Comparison of ENCODE assay signal across 8 mouse cellular contexts in the genomic region with DNA sequence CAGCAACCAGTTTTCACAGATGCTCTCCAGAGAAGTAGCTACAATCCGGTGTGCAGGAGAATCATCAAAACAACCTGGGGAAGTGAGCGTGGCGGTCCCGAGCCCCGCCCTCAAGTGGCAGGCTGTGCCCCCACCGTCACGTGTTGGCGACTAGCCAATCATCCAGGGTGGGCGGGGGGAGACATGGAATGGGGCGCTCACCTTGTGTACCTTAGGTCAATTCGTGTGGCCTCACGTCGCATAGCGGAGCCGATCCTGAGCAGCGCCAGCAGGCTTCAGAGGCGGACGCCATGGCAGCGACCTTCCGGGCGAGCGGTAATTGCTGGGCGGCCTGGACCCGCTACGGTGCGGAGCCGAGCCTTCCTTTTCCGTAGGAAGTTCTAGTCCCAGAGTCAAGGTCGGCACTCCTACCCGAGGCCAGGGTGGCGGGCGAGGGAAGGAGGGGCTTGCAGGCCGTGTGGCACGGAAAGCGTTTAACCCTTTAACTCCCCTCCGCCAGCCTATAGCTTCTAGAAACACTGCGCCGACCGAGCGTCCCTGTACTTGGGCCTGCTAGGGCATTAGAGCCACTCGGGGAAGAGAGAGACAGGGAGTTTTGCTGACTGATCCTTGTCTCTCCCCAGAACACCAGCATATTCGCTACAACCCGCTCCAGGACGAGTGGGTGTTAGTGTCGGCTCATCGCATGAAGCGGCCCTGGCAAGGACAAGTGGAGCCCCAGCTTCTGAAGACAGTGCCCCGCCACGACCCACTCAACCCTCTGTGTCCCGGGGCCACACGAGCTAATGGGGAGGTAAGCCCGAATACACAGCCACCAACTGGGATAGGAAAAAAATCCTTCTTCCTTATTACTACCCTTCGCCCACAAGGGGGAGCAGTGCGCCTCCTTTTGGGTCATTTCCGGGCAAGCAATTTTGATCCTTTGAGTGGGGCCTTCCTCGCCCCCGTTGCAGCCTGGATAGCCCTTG. TPM values are rescaled to one million over a fixed set of nuclear protein-coding genes. Genes with fewer than 3 reads are reported as not detected.
DNase-seq lines count a peak whose midpoint lies in the region; ATAC-seq lines count a peak whose summit lies in the region.

A gene (minus strand): TSS at position 820 of the 968 bp plus-strand sequence.

- H3K27ac ChIP-seq in forebrain, embryonic 11.5 days (ENCODE audit: low read depth, low read length) = peak within 1 kb of the TSS; percentile 27; the same call in 1 of the 2 replicates
- peak within 1 kb of the TSS; percentile 95 for H3K27ac ChIP-seq in heart, embryonic 15.5 days
- peak within 1 kb of the TSS; percentile 88 for H3K27ac ChIP-seq in liver, embryonic 13.5 days
- peak within 1 kb of the TSS; percentile 80 for H3K27ac ChIP-seq in stomach, embryonic 14.5 days (ENCODE audit: low read length)

- H3K4me1 ChIP-seq in forebrain, embryonic 11.5 days (replicated peaks; ENCODE audit: control insufficient read depth, insufficient read depth, low read length) = peaks cover 3% of the 10 kb centered on the region; the same call in 1 of the 2 replicates
- H3K4me1 ChIP-seq in heart, embryonic 15.5 days (replicated peaks) = peaks cover 36% of the 10 kb centered on the region
- peaks cover 34% of the 10 kb centered on the region for H3K4me1 ChIP-seq in liver, embryonic 13.5 days (replicated peaks)
- peaks cover 18% of the 10 kb centered on the region; the same call in 1 of the 2 replicates for H3K4me1 ChIP-seq in stomach, embryonic 14.5 days (ENCODE audit: control insufficient read depth, insufficient read depth, low read length)

- H3K9me3 ChIP-seq in forebrain, embryonic 11.5 days (ENCODE audit: control insufficient read depth, low read length) = no peaks in the 10 kb centered on the region
- H3K9me3 ChIP-seq in heart, embryonic 15.5 days (replicated peaks) = no peaks in the 10 kb centered on the region
- H3K9me3 ChIP-seq in liver, embryonic 13.5 days (replicated peaks) = no peaks in the 10 kb centered on the region
- no peaks in the 10 kb centered on the region for H3K9me3 ChIP-seq in stomach, embryonic 14.5 days (ENCODE audit: control insufficient read depth, low read depth, low read length)

- H3K4me2 ChIP-seq in forebrain, embryonic 11.5 days (ENCODE audit: low read depth, low read length, severe bottlenecking) = peak within 1 kb of the TSS; percentile 95
- H3K4me2 ChIP-seq in heart, embryonic 15.5 days = peak within 1 kb of the TSS; percentile 82
- peak within 1 kb of the TSS; percentile 92 for H3K4me2 ChIP-seq in liver, embryonic 13.5 days
- H3K4me2 ChIP-seq in stomach, embryonic 14.5 days (replicated peaks; ENCODE audit: low read depth, low read length) = peak within 1 kb of the TSS; percentile 68

- H3K4me3 ChIP-seq in forebrain, embryonic 11.5 days (ENCODE audit: low read depth, low read length) = peak within 1 kb of the TSS; percentile 64
- peak within 1 kb of the TSS; percentile 78 for H3K4me3 ChIP-seq in heart, embryonic 15.5 days
- H3K4me3 ChIP-seq in liver, embryonic 13.5 days (replicated peaks) = peak within 1 kb of the TSS; percentile 78
- peak within 1 kb of the TSS; percentile 57 for H3K4me3 ChIP-seq in stomach, embryonic 14.5 days (ENCODE audit: low read depth, low read length)

- H3K27me3 ChIP-seq in forebrain, embryonic 11.5 days (ENCODE audit: control insufficient read depth, insufficient read depth, low read length) = no peaks in the 10 kb centered on the region
- no peaks in the 10 kb centered on the region for H3K27me3 ChIP-seq in heart, embryonic 15.5 days
- 0 out of 2 replicates have a peak, but pooled peaks cover under 1% of the 10 kb centered on the region for H3K27me3 ChIP-seq in liver, embryonic 13.5 days
- no peaks in the 10 kb centered on the region for H3K27me3 ChIP-seq in stomach, embryonic 14.5 days (ENCODE audit: control insufficient read depth, insufficient read depth, low read length)

- ATAC-seq in forebrain, embryonic 11.5 days (replicated peaks; ENCODE audit: low FRiP score) = peak; percentile 67
- ATAC-seq in heart, embryonic 15.5 days (replicated peaks; ENCODE audit: insufficient number of reproducible peaks, insufficient read depth, low FRiP score, low read depth) = peak; percentile 61
- ATAC-seq in liver, embryonic 13.5 days (ENCODE audit: low read depth) = peak; percentile 81
- peak; percentile 77 for ATAC-seq in stomach, embryonic 14.5 days (ENCODE audit: insufficient number of reproducible peaks, insufficient read depth, low FRiP score, low read depth)

- peak; percentile 84 to 93 for DNase-seq in CD8-positive naive resting alpha-beta T cell, adult 2 months (ENCODE audit: low read depth in 2 of 2, low spot score in 2 of 2)
- DNase-seq in c-Kit-positive CD71-negative TER-119-negative erythroid progenitor cells, embryonic 14.5 days (ENCODE audit: low read depth) = peak; percentile 83
- DNase-seq in forebrain, embryonic 11.5 days (ENCODE audit: low spot score) = peak; percentile 86
- peak; percentile 91 to 94 for DNase-seq in kidney, postnatal 25 days
- peak; percentile 86 for DNase-seq in liver, embryonic 13.5 days
- peak; percentile 85 to 91 for DNase-seq in natural killer cell, adult 2 months (ENCODE audit: low spot score in 2 of 2)

- peak within 1 kb of the TSS; percentile 64 for H3K9ac ChIP-seq in forebrain, embryonic 11.5 days (ENCODE audit: low read length)
- H3K9ac ChIP-seq in heart, embryonic 15.5 days = peak within 1 kb of the TSS; percentile 81
- H3K9ac ChIP-seq in liver, embryonic 13.5 days = peak within 1 kb of the TSS; percentile 83
- H3K9ac ChIP-seq in stomach, embryonic 14.5 days (replicated peaks; ENCODE audit: low read depth, low read length) = peak within 1 kb of the TSS; percentile 59

- no peaks in the 10 kb centered on the region for H3K36me3 ChIP-seq in forebrain, embryonic 11.5 days (ENCODE audit: control insufficient read depth, insufficient read depth, low read length)
- H3K36me3 ChIP-seq in heart, embryonic 15.5 days = peaks cover 9% of the 10 kb centered on the region; the same call in 1 of the 2 replicates
- peaks cover 19% of the 10 kb centered on the region; the same call in 1 of the 2 replicates for H3K36me3 ChIP-seq in liver, embryonic 13.5 days
- no peaks in the 10 kb centered on the region; the same call in 1 of the 2 replicates for H3K36me3 ChIP-seq in stomach, embryonic 14.5 days (ENCODE audit: control insufficient read depth, insufficient read depth, low read length)

- under 1% methylated on average over 56 of the region's 57 CpGs for WGBS in forebrain, embryonic 11.5 days
- under 1% methylated on average over 57 of the region's 57 CpGs for WGBS in heart, embryonic 15.5 days
- WGBS in liver, embryonic 13.5 days (ENCODE audit: insufficient replicate concordance) = under 1% methylated on average over 57 of the region's 57 CpGs
- under 1% methylated on average over 57 of the region's 57 CpGs for WGBS in stomach, embryonic 14.5 days

RNA-seq across cellular contexts. Expression of the gene that starts here (rescaled TPM):
- 75.9 and 84.1 TPM in 2 replicates for polyA plus RNA-seq in forebrain, embryonic 11.5 days (2014; fragmentation: Nextera tagmentation; extraction: Ambion mirVana)
- polyA plus RNA-seq in heart, embryonic 15.5 days (2015; fragmentation: Nextera tagmentation; extraction: Ambion mirVana) = 41.7 and 60.3 TPM in 2 replicates
- 45.1 and 45.2 TPM in 2 replicates for polyA plus RNA-seq in liver, embryonic 13.5 days (2015; fragmentation: Nextera tagmentation; extraction: Ambion mirVana)
- polyA plus RNA-seq in stomach, embryonic 14.5 days (2014; fragmentation: Nextera tagmentation; extraction: Ambion mirVana) = 81.2 and 90.6 TPM in 2 replicates

Comparison
In these comparisons a context has a peak if more than half of its experiments do, and no peak if none do; other contexts are left out.
1. Peak in every context shown above with its lines: DNase-seq, ATAC-seq, H3K4me3 ChIP-seq and H3K27ac ChIP-seq.
2. H3K27ac ChIP-seq: peak in every context shown above with its lines; median percentile 95 in heart, embryonic 15.5 days; 88 in liver, embryonic 13.5 days; 80 in stomach, embryonic 14.5 days; 27 in forebrain, embryonic 11.5 days.